Comparison of ENCODE assay signal across 8 mouse cellular contexts in genomic region chr7:45800546-45801204, GRCm38 (mm10). TPM values are rescaled to one million over a fixed set of nuclear protein-coding genes. Genes with fewer than 3 reads are reported as not detected.
DNase-seq lines count a peak whose midpoint lies in the region; ATAC-seq and TF ChIP-seq lines count a peak whose summit lies in the region.

No protein-coding gene starts in this region.

- no peak overlapping the region for H3K9ac ChIP-seq in intestine, postnatal 0 days (ENCODE audit: low read depth, low read length)

- TF ChIP-seq CTCF in thymus, adult 2 months (IDR thresholded peaks at IDR 0.05; ENCODE audit: borderline replicate concordance, control insufficient read depth, extremely low read depth, insufficient read depth, low read length, poor library complexity), result no peak
- TF ChIP-seq CTCF in intestine, postnatal 0 days (IDR thresholded peaks at IDR 0.05; ENCODE audit: low read depth), result no peak
- no peak for TF ChIP-seq CTCF in lung, adult 2 months (IDR thresholded peaks at IDR 0.05; ENCODE audit: insufficient read depth, low read length)

- no peaks in the 10 kb centered on the region for H3K36me3 ChIP-seq in thymus, adult 2 months (ENCODE audit: control insufficient read depth, insufficient read depth, low read length)
- H3K36me3 ChIP-seq in intestine, postnatal 0 days (ENCODE audit: control insufficient read depth, insufficient read depth), result no peaks in the 10 kb centered on the region; the same call in 1 of the 2 replicates

- intact Hi-C loops in left cerebral cortex, postnatal 10 days (cut with DNase I), result loop anchor here (2.0 kb wide), 1 partner anchor 62 kb away; no protein-coding TSS in a partner anchor

- H3K9me3 ChIP-seq in intestine, postnatal 0 days (ENCODE audit: control insufficient read depth), result no peaks in the 10 kb centered on the region

- 3% methylated on average over 25 of the region's 25 CpGs for WGBS in thymus, adult 2 months
- 15% methylated on average over 22 of the region's 25 CpGs for WGBS in intestine, postnatal 0 days
- WGBS in lung, adult 2 months, result 8% methylated on average over 14 of the region's 25 CpGs

- H3K4me1 ChIP-seq in thymus, adult 2 months (replicated peaks; ENCODE audit: control insufficient read depth, insufficient read depth, low read length), result peaks cover 15% of the 10 kb centered on the region
- H3K4me1 ChIP-seq in intestine, postnatal 0 days (replicated peaks; ENCODE audit: control insufficient read depth, insufficient read depth, low read length), result no peaks in the 10 kb centered on the region
- H3K4me1 ChIP-seq in lung, adult 2 months (ENCODE audit: control insufficient read depth, insufficient read depth, low read length), result peaks cover 3% of the 10 kb centered on the region; the same call in 1 of the 2 replicates

- peaks cover 15% of the 10 kb centered on the region; the same call in 1 of the 2 replicates for H3K27me3 ChIP-seq in thymus, adult 2 months (ENCODE audit: control insufficient read depth, insufficient read depth, low read length)
- peaks cover 10% of the 10 kb centered on the region; the same call in 1 of the 2 replicates for H3K27me3 ChIP-seq in intestine, postnatal 0 days (replicated peaks; ENCODE audit: control insufficient read depth, insufficient read depth, low read length)

- peak overlapping the region; percentile 69 for H3K4me2 ChIP-seq in intestine, postnatal 0 days (replicated peaks; ENCODE audit: low read depth)

- H3K4me3 ChIP-seq in thymus, adult 2 months (ENCODE audit: control insufficient read depth, insufficient read depth, low read length), result peak overlapping the region; percentile 11; the same call in 1 of the 2 replicates
- peak overlapping the region; percentile 30 for H3K4me3 ChIP-seq in intestine, postnatal 0 days (ENCODE audit: low read depth, low read length)
- H3K4me3 ChIP-seq in lung, adult 2 months (replicated peaks; ENCODE audit: extremely low read depth, low read depth, low read length), result peak overlapping the region; percentile 51

- TF ChIP-seq POLR2A in thymus, adult 2 months (IDR thresholded peaks at IDR 0.05; ENCODE audit: control insufficient read depth, extremely low read depth, insufficient read depth, low read length, poor library complexity), result no peak
- no peak for TF ChIP-seq POLR2A in lung, adult 2 months (IDR thresholded peaks at IDR 0.05; ENCODE audit: borderline replicate concordance, extremely low read depth, low read depth, low read length)

- no peak overlapping the region for H3K27ac ChIP-seq in thymus, adult 2 months (ENCODE audit: control insufficient read depth, insufficient read depth, low read length)
- no peak overlapping the region for H3K27ac ChIP-seq in intestine, postnatal 0 days (ENCODE audit: low read depth, low read length)

- no peak for DNase-seq in thymus, adult 2 months
- no peak for DNase-seq in thymus, postnatal 10 days (ENCODE audit: low spot score in 2 of 2)
- peak; percentile 69 for DNase-seq in embryo, embryonic 9.5 days (ENCODE audit: extremely low spot score)
- DNase-seq in lung, adult 2 months, result peak; percentile 55
- peak; percentile 51 for DNase-seq in retina, embryonic 14.5 days (ENCODE audit: low spot score)
- DNase-seq in left cerebral cortex, postnatal 10 days (ENCODE audit: extremely low spot score in 1 of 2, low spot score in 2 of 2), result no peak
- DNase-seq in right cerebral cortex, adult 2 months (ENCODE audit: low spot score in 2 of 2), result no peak

- peak; percentile 28 for ATAC-seq in intestine, postnatal 0 days

RNA-seq across cellular contexts. Expression of gene Cyth2, which starts 13.7 kb away (rescaled TPM):
- 65.8 and 71.5 TPM in 2 replicates for polyA plus RNA-seq in thymus, adult 2 months (2012; rRNA removed)
- polyA plus RNA-seq in intestine, postnatal 0 days (2015; fragmentation: Nextera tagmentation; extraction: Ambion mirVana), result 61.9 and 66.4 TPM in 2 replicates
- polyA plus RNA-seq in lung, adult 2 months (2012; rRNA removed), result 42.6 and 57.7 TPM in 2 replicates
- total RNA-seq in left cerebral cortex, postnatal 10 days (2021), result 100 to 1,000 TPM; 229 to 242 TPM

RNA-seq across cellular contexts. Expression of gene Sult2b1, which starts 16.2 kb away (rescaled TPM):
- 3.8 and 3.9 TPM in 2 replicates for polyA plus RNA-seq in thymus, adult 2 months (2012; rRNA removed)
- 36.7 and 37.1 TPM in 2 replicates for polyA plus RNA-seq in intestine, postnatal 0 days (2015; fragmentation: Nextera tagmentation; extraction: Ambion mirVana)
- polyA plus RNA-seq in lung, adult 2 months (2012; rRNA removed), result 5.5 and 19.3 TPM in 2 replicates
- total RNA-seq in left cerebral cortex, postnatal 10 days (2021), result 10 to 100 TPM in 1 of 2 experiments, 1 to 10 TPM in 1; 9.7 to 11.5 TPM

RNA-seq across cellular contexts. Expression of gene Lmtk3, which starts 17.1 kb away (rescaled TPM):
- polyA plus RNA-seq in thymus, adult 2 months (2012; rRNA removed), result 0.84 and 1.2 TPM in 2 replicates
- polyA plus RNA-seq in intestine, postnatal 0 days (2015; fragmentation: Nextera tagmentation; extraction: Ambion mirVana), result 0.08 and 0.29 TPM in 2 replicates
- polyA plus RNA-seq in lung, adult 2 months (2012; rRNA removed), result 0.70 and 1.5 TPM in 2 replicates
- 100 to 1,000 TPM; 268 to 281 TPM for total RNA-seq in left cerebral cortex, postnatal 10 days (2021)

RNA-seq across cellular contexts. Expression of gene Kcnj14, which starts 23.9 kb away (rescaled TPM):
- 0.36 and 1.3 TPM in 2 replicates for polyA plus RNA-seq in thymus, adult 2 months (2012; rRNA removed)
- polyA plus RNA-seq in intestine, postnatal 0 days (2015; fragmentation: Nextera tagmentation; extraction: Ambion mirVana), result 0.10 and 0.27 TPM in 2 replicates
- 0.43 and 0.49 TPM in 2 replicates for polyA plus RNA-seq in lung, adult 2 months (2012; rRNA removed)
- 1 to 10 TPM; 1.6 to 1.8 TPM for total RNA-seq in left cerebral cortex, postnatal 10 days (2021)

RNA-seq across cellular contexts. Expression of gene Grwd1, which starts 30.1 kb away (rescaled TPM):
- polyA plus RNA-seq in thymus, adult 2 months (2012; rRNA removed), result 22.4 and 27.7 TPM in 2 replicates
- 16.4 and 16.6 TPM in 2 replicates for polyA plus RNA-seq in intestine, postnatal 0 days (2015; fragmentation: Nextera tagmentation; extraction: Ambion mirVana)
- 7.9 and 11.8 TPM in 2 replicates for polyA plus RNA-seq in lung, adult 2 months (2012; rRNA removed)
- 10 to 100 TPM; 27.5 to 29.2 TPM for total RNA-seq in left cerebral cortex, postnatal 10 days (2021)

Comparison
In these comparisons a context has a peak if more than half of its experiments do, and no peak if none do; other contexts are left out.
1. DNase-seq: peak in embryo, embryonic 9.5 days (single experiment), lung, adult 2 months (single experiment) and retina, embryonic 14.5 days (single experiment); none in thymus, adult 2 months (single experiment), thymus, postnatal 10 days (0 of 2), left cerebral cortex, postnatal 10 days (0 of 2) and right cerebral cortex, adult 2 months (0 of 2).
2. Peak in every context shown above with its lines, with median percentiles within 50 percentile points of each other: H3K4me3 ChIP-seq.